Mouse (Mus musculus) ZHBTc4 (cell line): ENCODE measurements around the gene Lkaaear1.

ENCODE experiments used
- DNase-seq: peaks from one replicate; pipeline ENCODE4 v3.0.0-alpha.2; 2011; ENCODE audit warnings: low read depth, low spot score

Lkaaear1 gene

DNA sequence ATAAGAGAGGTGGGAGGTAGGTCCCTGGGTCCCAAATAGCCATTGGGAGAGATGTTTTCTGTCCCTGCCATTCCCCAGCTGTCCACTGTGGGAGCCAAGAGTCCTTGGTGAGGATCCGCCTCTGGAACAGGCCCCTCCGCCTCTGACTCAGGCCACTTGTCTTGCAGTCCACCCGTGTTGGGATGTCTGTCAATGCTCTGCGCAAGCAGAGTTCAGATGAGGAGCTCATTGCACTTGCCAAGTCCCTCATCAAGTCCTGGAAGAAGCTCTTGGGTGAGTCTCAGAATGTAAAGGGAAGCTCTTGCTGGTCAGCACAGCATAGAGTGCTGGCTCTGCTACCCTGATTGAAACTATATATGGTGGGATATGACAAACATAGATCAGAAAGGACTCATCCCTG lies 14.9 kb downstream of the Lkaaear1 start:
- DNase-seq = no peak

GRCm38 (mm10) chr2:181681978-181682377 lies 16.3 kb downstream of the Lkaaear1 start:
- DNase-seq = no peak

- DNase-seq = no peak
These were observed 17.5 kb downstream of the Lkaaear1 start for GRCm38 (mm10) chr2:181680716-181681117.

DNA sequence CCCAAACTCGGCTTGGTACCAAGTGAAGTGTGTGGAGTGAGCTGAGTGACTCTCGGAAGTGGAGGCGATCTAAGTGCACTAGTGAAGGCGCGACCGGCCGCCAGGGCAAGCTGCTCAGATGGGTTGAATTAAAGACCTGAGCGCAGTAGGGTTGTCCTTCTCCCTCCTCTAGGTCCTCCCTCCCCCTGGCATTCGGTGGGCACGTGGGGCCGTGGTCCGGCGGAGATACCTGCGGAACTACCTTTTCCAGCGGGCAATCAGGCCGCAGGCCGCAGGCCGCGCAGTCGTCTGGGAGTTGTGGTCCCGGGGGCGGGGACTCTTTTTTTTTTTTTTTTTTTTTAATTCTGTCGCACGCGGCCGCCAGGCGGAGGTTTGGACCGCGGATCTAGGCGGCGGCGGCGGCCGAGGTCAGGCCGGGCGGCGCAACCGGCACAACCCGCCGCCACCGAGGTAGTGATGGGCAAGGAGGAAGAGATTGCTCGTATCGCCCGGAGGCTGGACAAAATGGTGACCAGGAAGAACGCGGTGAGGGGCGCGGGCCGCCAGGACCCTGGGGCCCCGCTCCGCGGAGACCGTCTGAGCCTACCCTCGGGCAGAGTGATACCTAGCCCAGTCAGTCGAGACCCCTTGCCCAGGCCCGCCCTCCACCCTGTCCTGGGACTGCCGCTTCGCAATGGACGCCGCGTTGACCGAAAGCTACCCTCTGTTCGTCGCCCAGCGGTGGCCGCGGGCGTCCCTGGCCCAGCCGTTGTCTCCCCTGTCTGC lies 18.1 kb downstream of the Lkaaear1 start, which contains the start of gene Tcea2:
Gene Tcea2, plus strand, starts transcription at position 360 of the 765 bp plus-strand sequence.
- DNase-seq = peak; percentile 80

DNA sequence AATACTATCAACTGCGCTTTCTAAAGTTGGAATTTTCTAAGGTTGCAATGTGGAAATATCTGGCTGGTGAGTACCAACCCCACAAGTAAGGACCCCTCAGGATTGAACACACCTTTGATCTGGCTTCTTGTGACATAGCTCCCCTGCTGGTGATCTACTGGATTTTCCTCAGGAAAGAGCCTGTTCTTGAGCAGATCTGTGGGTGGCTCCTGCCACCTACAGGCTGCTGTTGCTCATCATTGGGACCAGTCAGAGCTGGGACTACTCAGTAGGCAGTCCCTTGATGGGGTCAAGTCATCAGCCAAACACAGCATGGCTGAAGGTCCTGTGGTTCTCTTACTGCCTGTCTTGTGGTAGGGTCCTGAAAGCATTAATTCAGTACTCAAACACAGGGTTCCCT lies 19.5 kb downstream of the Lkaaear1 start:
- DNase-seq = peak; percentile 93

DNA sequence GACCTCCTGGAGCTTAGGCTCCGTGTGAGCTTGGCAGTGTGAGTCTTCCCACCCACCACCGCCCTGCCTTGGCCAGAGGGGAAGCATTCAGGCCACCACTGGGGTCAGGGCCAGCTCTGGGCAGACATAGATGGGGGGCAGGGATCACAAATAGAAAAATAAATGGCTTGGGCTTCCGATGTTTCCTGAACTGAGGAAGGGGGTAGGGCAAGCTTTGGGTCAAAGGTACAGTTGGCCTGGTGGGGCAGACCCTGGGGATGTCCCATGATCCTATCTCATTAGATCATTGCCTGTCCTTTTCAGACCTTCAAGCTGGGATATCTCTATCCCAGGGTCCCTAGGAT lies 20.5 kb downstream of the Lkaaear1 start:
- no peak for DNase-seq

- peak; percentile 27 for DNase-seq
These were observed 21.0 kb downstream of the Lkaaear1 start for GRCm38 (mm10) chr2:181677096-181677754.

DNA sequence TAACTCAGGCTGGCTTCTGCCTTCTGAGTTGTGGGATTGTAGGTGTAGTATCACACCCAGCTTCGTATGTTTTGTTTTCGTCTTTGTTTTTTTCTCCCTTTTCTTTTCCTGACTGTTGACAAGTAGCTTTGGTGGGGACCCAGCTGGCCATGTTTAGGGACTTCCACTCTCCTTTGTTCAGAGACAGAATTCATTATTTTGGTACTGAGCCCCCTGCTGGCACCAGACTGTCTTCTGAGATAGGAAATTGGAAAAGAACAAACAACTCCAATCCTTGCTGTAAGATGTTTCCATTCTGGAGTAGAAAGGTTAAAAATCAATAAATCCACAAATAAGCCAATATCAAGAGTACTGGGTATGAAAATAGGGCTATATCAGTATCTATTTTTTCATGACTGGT lies 21.8 kb downstream of the Lkaaear1 start:
- DNase-seq = no peak

GRCm38 (mm10) chr2:181675454-181675853 lies 22.8 kb downstream of the Lkaaear1 start:
- peak; percentile 58 for DNase-seq

- DNase-seq = no peak
These were observed 23.3 kb downstream of the Lkaaear1 start for GRCm38 (mm10) chr2:181674934-181675333.

GRCm38 (mm10) chr2:181673501-181673900 lies 24.7 kb downstream of the Lkaaear1 start:
- DNase-seq = peak; percentile 65

GRCm38 (mm10) chr2:181671984-181672383 lies 26.3 kb downstream of the Lkaaear1 start:
- no peak for DNase-seq

GRCm38 (mm10) chr2:181671326-181671725 lies 26.9 kb downstream of the Lkaaear1 start, which contains the start of gene Sox18:
Gene Sox18 (minus strand): TSS chr2:181671640.
- peak; percentile 73 for DNase-seq

DNA sequence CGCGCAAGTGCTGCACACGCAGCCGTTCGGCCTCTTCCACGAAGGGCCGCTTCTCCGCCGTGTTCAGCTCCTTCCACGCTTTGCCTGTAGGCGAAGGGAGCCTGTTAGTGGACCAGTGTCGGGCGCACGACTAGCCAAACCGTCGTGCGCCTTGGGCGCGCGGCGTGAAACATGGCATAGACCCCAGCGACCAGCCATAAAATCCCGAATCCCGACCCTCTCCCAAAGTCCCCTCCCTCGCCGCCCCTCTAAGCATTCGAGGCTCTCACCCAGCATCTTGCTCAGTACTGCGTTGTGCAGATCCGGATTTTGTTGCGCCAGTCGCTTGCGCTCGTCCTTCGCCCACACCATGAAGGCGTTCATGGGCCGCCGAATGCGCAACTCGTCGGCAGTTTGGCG lies 27.3 kb downstream of the Lkaaear1 start:
- DNase-seq = no peak

DNA sequence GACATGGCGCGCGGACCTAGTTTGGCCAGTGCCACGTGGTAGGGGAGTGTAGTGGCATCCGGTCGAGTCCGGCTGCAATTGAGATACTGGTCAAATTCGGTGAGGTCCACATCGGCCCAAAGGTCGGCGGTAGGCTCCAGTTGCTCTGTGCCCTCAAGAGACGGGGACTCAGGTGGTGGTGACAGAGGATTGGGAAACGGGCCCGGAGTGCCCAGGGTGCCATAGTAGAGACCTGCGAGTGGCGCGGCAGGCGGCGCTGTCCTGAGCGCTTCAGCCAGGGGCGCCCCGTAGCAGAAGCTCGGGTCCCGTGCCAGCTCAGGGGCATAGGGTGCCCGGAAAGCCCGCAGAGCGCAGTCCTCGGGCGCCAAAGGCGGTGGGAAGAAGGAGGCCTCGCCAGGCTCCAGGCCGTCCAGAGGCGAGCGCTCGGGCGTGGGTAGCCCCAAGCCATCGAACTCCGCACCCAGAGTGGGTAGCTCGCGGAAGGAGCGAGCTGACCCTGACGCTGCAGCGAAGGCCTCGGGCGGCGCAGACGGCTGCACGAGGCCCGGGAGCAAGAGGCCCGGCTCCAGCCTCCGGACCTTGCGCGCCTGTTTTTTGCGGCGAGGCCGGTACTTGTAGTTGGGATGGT lies 27.8 kb downstream of the Lkaaear1 start:
- DNase-seq = peak; percentile 69

DNA sequence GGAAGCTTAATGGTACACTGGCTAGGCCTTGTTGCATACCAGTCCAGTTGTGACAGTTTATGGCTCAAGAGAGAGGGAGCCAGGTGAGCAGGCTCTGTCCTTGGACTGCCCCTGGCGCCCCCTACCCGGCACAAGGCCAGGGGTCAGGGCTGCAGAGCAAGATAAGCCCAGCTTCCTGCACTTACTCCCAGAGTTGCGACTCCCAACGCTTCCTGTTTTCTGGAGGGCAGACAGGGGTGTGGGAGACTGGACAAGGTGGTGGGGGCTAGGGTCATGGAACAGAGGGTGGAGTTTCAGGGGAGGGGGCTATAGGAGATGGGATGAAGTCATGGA lies 35.0 kb downstream of the Lkaaear1 start:
- DNase-seq = no peak

DNA sequence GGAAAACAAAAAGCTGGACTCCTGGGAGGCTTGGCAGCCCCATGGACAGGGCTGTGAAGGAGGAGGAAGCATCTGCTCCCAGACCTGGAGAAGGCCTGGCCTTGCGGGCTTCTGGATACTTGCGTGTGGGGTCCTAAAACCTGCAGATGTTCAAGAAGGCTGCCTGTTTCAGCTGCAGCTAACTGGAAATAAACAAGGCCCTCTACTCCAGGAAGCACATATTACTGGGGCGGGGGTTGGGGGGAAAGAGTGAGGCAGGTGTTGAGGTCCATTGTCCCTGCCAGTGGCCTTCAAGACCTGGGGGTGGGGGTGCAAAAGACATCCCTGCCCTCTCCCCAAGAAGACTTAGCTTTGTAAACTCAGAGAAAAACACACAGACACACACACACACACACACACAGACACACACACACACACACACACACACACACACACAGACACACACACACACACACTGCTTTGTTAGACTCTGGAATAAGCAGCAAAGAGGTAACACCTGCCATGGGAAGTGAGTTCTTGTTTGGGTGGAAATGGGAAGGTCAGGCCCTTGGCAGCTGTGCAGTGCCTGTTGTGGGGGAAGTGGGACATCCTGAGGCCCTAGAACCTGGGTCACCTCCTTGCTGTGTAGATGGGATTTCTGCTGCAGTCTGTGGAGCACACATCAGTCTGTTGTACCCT lies 35.5 kb downstream of the Lkaaear1 start:
- no peak for DNase-seq

DNA sequence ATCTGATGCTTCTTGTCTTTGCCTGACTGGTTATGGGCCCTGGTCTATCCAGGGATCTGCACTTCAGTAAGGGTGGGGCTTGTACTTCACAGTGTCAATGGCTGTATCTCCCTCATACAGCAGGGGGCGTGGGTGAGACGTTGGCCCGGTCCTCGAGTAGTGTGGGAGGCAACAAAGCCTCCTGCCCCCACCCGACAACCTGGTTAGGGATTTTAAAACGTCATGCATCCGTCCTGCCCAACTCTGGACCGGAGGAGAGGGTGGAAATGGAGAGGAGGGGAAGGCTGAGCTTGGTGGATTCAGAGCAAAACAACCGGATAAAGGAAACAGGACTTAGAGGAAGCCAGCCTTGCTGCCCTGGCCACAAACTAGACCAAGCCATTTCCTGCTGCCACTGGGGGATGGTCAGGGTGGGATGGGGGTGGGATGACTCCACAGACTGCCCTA lies 38.6 kb downstream of the Lkaaear1 start:
- DNase-seq = peak; percentile 93

GRCm38 (mm10) chr2:181658930-181659555 lies 39.2 kb downstream of the Lkaaear1 start:
- peak; percentile 85 for DNase-seq

DNA sequence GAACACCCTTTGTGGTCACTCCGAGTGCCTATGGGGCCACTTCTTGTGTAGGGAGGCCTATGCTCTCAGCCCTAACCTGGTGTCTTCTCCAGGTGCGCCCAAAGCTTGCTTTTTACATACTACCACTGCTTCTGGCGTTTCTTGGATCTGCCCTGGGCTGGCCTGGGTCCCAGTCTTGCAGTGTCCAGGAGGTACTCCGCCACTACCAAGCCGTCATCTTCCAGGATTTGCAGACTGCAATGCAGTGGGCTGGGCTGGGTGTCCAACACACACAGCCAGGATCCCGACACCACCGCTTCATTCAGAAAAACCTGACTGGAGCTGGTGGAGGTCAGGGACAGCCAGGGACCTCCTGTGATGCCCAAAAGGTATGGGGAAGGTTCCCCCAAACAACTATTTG lies 39.7 kb downstream of the Lkaaear1 start:
- DNase-seq = no peak

DNA sequence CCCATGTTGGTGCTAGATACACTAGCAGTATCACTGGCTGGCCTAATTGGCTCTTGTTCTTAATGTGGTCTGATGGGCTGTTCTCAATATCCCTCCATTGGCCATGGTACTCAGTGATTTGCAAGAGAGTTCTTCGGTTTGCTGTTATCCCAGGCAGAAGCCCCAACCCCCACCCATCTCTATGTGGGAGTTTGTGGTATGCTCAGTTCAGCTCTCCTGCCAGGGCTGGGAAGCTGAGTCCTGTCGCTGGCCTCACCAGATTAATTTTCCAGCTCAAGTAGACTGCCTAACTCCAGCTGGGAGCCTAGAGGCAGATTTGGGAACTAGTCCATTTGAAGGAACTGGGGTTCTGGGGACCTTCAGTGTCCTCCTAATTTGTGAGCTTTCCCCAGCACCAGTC lies 40.8 kb downstream of the Lkaaear1 start:
- DNase-seq = no peak

DNA sequence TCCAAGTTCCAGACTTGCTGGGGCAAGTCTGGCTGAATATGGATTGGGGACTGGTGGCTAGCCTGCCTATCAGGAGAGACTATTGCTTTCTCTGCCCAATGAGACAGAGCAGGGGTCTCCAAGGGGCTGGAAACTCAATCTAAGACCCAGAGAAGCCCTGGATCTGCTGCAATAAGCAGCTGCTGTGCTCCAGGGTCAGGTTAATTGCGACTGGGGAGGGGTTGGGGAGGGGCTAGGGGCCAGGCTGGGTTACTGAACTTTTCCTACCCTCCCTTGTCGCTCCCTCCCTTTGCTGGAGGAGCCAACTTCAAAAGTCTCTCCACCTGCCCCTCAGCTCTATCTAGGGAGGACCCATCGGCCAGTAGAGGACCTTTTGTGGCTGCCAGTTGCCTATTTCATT lies 41.5 kb downstream of the Lkaaear1 start, which contains the start of gene Gm29797:
Gene Gm29797, plus strand, starts transcription at position 301 of the 400 bp plus-strand sequence.
- no peak for DNase-seq
